Mouse (Mus musculus) gastrocnemius, adult 2 months (tissue): Measurements from ENCODE around the gene Pgghg. TPM values are rescaled to one million over a fixed set of nuclear protein-coding genes. Genes with fewer than 3 reads are reported as not detected.
A peak's percentile ranks its signal among the peaks of the same experiment; 100 is the strongest.

Experiments used
- DNase-seq: peaks from one replicate; pipeline ENCODE4 v3.0.0; 2022
- H3K27ac ChIP-seq: fragments of 200-600 bp; 2 replicates; pipeline ENCODE4 v1.8.1; 2022; ENCODE audit warnings: mild to moderate bottlenecking
- H3K4me3 ChIP-seq: fragments of 200-600 bp; 2 replicates; pipeline ENCODE4 v1.8.1; 2022; ENCODE audit warnings: mild to moderate bottlenecking, moderate library complexity
- CTCF ChIP-seq: fragments of 200-600 bp; IDR thresholded peaks from 2 replicates; pipeline ENCODE4 v1.8.1; 2022; ENCODE audit warnings: antibody characterized with exemption, mild to moderate bottlenecking, moderate library complexity
- intact Hi-C: fragments of 180-260 bp; cut with DNase I; formaldehyde crosslinking; loops from one replicate; pipeline ENCODE4 v1.15.1; 2025
- total RNA-seq, 2 experiments: library from RNA; stranded (reverse); gene quantifications; 2 replicates each; pipeline ENCODE4 v1.2.3; 2021

Gene Pgghg
- total RNA-seq, 2 experiments from 2014 or later = 3.8 to 5.6 TPM

- DNase-seq = peak; percentile 80
- peak overlapping the region; percentile 63 for H3K27ac ChIP-seq
- peak overlapping the region; percentile 73 for H3K4me3 ChIP-seq
- TF ChIP-seq CTCF = peak; percentile 89
- intact Hi-C loops = loop anchor here (1.0 to 5.0 kb wide), 2 partner anchors 99 to 140 kb away; no protein-coding TSS in a partner anchor
These were observed 32.5 kb upstream of the Pgghg start for GRCm38 (mm10) chr7:140908634-140909107.

GRCm38 (mm10) chr7:140912293-140912692 lies 28.9 kb upstream of the Pgghg start:
- Histone ChIP-seq H3K4me3 (no peak overlapping the region), H3K27ac (no peak overlapping the region)
- TF ChIP-seq CTCF = no peak
- no peak for DNase-seq
- intact Hi-C loops = no loop called here

DNA sequence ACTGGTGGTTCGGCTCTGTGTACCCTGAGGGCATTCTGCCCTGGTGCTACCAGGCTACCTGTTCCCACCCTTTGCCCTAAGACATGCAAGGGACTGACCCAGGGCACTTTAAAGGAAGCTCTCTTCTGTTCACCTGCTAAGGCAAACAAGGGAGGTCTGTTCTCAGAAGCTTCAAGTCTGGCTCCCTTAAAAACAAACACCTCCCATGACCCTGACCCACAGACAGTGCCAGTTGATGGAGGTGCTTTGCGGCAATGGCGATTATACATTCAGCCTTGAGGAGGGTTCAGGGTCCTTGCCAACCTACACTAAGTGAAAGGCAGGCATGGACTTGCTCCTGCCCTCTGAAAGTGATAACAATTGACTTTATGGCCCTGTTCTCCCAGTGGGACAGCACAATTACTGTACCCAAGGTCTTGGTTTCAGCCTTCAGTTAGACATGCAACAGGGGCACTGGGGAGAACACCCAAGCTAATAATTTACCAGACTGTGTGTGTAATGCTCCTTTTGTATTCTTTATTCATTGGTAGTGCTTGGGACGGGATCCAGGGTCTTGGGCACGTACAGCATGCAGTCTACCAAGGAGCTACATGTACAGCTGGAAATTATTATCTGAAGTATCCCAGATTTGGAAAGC lies 28.2 kb upstream of the Pgghg start:
- Histone ChIP-seq H3K4me3 (no peak overlapping the region), H3K27ac (no peak overlapping the region)
- TF ChIP-seq CTCF = no peak
- no peak for DNase-seq
- intact Hi-C loops = no loop called here

DNA sequence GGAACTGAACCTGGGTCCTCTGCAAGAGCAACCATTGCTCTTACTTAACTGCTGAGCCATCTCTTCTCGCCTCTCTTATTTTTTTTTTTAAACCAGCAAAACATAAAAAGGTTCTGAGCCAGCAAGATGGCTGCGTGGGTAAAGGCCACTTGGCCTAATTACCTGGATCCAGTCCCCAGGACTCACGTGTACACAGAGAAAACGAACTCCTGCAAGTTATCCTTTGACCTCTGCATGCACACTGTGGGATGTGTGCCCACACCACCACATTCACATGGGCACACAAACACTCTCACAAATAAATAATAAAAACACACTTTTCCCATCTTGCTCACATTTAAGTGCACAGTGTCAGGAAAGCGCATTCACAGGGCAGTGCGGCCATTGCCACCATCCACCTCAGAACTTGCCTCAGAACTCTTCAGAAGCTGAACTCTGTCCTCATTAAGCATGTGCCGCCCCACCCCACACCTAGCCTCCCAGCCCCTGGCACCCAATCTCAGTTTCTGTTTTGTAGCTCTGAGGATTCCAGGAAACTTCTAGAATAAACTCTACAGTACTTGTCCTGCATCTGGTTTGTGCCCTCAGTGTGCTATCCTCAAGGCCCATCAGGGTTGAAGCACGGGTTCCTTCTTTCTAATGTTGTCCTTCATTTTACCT lies 27.0 kb upstream of the Pgghg start:
- no peak for DNase-seq
- intact Hi-C loops = no loop called here
- Histone ChIP-seq H3K4me3 (no peak overlapping the region), H3K27ac (no peak overlapping the region)
- no peak for TF ChIP-seq CTCF

GRCm38 (mm10) chr7:140919911-140920310 lies 21.3 kb upstream of the Pgghg start:
- DNase-seq = no peak
- Histone ChIP-seq H3K27ac (no peak overlapping the region), H3K4me3 (no peak overlapping the region)
- intact Hi-C loops = no loop called here
- TF ChIP-seq CTCF = no peak

- no peak within 1 kb of the TSS for H3K27ac ChIP-seq
- intact Hi-C loops = no loop called here
- DNase-seq = no peak
- no peak within 1 kb of the TSS for H3K4me3 ChIP-seq
- TF ChIP-seq CTCF = no peak
These were observed 20.7 kb upstream of the Pgghg start, which contains the start of gene Nlrp6 for GRCm38 (mm10) chr7:140920418-140921029. Nlrp6 (plus strand) TSS chr7:140920902.

DNA sequence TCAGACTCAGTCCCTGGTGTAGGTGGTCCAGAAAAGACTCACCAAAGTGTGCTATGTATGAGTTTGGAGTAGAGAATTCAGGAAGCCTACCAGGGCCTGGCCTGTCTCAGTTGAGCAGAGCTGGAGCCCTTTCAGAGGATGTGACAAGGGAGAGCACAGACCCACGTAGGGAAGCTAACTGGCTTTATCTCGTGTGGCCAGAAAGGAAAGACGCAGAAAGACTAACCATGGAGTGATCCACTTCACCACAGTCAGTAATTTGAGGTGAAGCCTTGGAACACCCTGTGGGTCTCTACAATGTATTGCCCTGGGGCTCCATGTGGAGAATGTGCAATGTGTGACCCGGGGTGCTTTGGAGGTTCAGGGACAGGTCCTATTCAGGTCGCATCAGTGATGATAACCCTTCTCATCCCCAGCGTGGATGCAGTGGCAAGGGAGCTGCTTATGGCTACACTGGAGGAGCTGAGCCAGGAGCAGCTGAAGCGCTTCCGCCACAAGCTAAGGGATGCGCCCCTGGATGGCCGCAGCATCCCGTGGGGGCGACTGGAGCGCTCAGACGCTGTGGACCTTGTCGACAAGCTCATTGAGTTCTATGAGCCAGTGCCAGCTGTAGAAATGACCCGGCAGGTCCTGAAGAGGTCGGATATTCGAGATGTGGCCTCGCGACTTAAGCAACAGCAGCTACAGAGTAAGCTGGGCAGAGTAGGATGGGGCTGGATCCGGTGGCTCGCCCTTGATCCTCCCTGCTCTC lies 19.8 kb upstream of the Pgghg start:
- intact Hi-C loops = no loop called here
- no peak for TF ChIP-seq CTCF
- DNase-seq = no peak
- Histone ChIP-seq H3K4me3 (no peak overlapping the region), H3K27ac (no peak overlapping the region)

DNA sequence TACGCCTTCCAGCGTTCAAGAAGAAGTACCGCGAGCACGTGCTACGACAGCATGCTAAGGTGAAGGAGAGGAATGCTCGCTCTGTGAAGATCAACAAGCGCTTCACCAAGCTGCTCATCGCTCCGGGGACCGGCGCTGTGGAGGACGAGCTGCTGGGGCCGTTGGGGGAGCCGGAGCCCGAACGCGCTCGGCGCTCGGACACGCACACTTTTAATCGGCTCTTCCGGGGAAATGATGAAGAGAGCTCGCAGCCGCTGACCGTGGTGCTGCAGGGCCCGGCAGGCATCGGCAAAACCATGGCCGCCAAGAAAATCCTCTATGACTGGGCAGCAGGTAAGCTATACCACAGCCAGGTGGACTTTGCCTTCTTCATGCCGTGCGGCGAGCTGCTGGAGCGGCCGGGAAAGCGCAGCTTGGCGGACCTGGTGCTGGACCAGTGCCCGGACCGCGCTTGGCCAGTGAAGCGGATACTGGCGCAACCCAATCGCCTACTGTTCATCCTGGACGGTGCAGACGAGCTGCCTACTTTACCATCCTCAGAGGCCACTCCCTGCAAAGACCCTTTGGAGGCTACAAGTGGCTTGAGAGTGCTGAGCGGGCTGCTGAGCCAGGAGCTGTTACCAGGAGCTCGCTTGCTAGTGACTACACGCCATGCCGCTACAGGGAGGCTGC lies 18.7 kb upstream of the Pgghg start:
- DNase-seq = peak; percentile 81
- no peak for TF ChIP-seq CTCF

GRCm38 (mm10) chr7:140923070-140923775 lies 18.0 kb upstream of the Pgghg start:
- intact Hi-C loops = no loop called here
- peak overlapping the region; percentile 62 for H3K4me3 ChIP-seq
- H3K27ac ChIP-seq = no peak overlapping the region
- no peak for DNase-seq
- no peak for TF ChIP-seq CTCF

More for the DNA sequence above, 18.7 kb upstream of the Pgghg start:
- Histone ChIP-seq H3K27ac (no peak overlapping the region), H3K4me3 (peak overlapping the region; percentile 62)
- intact Hi-C loops = no loop called here

DNA sequence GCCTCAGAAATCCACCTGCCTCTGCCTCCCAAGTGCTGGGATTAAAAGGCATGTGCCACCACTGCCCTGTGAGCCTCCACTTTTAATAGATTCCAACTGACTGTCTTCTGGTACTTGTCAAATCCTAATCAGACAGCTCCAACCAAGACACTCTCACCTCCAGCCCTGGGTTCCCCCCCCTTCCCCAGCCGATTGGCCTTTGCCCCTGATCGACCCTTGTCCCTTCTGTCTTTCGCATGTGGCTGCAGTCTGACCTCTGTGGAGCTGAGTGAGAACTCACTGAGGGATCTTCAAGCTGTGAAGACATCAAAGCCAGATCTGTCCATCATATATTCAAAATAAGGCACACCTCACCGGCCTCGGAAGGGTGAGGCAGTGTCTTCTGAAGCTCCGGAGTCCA lies 14.0 kb upstream of the Pgghg start:
- no peak for DNase-seq
- intact Hi-C loops = no loop called here
- Histone ChIP-seq H3K4me3 (no peak overlapping the region), H3K27ac (no peak overlapping the region)
- TF ChIP-seq CTCF = no peak

DNA sequence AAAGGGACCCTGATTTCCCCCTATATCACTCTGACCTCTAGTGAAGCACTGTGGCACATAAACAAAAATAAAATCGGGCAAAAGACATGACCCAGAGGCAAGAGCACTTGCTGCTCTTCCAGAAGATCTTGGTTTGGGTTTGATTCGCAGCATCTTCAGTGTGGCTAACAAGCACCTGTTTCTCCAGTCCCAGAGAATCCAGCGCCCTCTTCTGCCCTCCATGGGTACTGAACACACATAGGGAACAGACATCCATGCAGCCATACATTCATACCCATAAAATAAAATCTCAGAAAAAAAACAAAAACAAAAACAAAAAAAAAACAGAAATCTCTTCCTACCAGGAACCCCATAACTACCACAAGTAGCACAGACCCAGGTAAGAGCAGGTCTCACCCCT lies 2.8 kb upstream of the Pgghg start:
- no peak for DNase-seq
- Histone ChIP-seq H3K27ac (no peak overlapping the region), H3K4me3 (no peak overlapping the region)
- TF ChIP-seq CTCF = peak; percentile 17; the same call in 1 of the 2 replicates
- intact Hi-C loops = no loop called here
